Mouse (Mus musculus) ES-Bruce4 (cell line): ENCODE data around the gene Abcg3.

ENCODE experiments used
- CTCF ChIP-seq: IDR thresholded peaks from one replicate; pipeline ENCODE4 v1.8.1; 2011; ENCODE audit warnings: low read depth, low read length
- EP300 ChIP-seq: IDR thresholded peaks from 2 replicates; pipeline ENCODE4 v1.6.1; 2011; ENCODE audit warnings: low read depth, low read length; ENCODE audit not compliant: insufficient read depth
- POLR2A ChIP-seq: IDR thresholded peaks from one replicate; pipeline ENCODE4 v1.8.1; 2011; ENCODE audit warnings: low read length; ENCODE audit not compliant: insufficient read depth

GRCm38 (mm10) chr5:104946951-104947350 lies 35.6 kb downstream of the Abcg3 start:
- TF ChIP-seq POLR2A: no peak
- no peak for TF ChIP-seq CTCF
- TF ChIP-seq EP300: no peak
